Mouse (Mus musculus) right cerebral cortex, postnatal 10 days (tissue): Measurements from ENCODE around the gene Olfr742.

ENCODE experiments used
- DNase-seq, 2 experiments: peaks; one replicate each; pipeline ENCODE4 v3.0.0; 2021; ENCODE audit warnings: low spot score in 2 of 2

The Olfr742 gene

DNA sequence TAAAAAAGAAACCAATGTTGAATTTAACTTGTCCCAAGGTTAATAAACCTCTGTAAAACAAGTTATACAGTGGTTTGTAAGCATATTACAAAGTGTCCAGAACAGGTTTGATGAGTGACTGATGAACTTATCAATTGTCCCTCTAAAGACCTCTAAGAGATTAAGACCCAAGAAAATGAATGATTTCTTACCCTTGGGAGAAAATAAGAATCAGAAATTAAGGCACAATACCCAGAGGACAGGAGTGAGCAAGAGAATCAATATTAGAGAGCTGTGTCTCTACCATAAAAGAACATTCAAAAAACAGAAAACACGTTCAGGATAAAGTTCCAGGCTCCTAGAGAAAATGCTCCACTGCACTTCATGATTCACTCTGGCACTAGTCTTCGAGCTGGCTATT is at the start of gene Olfr742:
TSS of gene Olfr742 (plus strand) at position 301 of the 400 bp plus-strand sequence.
- DNase-seq, result no peak

DNA sequence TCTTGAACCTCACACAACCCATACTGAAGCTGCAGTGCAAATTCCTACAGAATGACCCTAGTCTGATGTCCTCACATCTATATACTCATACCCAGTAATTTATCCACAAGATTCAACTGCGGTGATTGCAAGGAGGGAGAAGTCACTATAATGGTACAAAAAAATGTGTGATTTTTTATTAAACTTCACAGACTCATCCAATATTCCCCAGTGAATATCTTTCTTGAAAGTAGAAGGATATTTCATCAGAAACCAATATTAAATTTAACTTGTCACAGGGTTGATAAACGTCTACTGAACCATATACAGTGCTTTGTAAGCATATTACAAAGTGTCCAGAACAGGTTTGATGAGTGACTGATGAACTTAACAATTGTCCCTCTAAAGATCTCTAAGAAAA is 31.0 kb upstream of the Olfr742 start, which contains the start of gene Olfr741:
TSS of gene Olfr741 (plus strand) at position 301 of the 400 bp plus-strand sequence.
- no peak for DNase-seq

DNA sequence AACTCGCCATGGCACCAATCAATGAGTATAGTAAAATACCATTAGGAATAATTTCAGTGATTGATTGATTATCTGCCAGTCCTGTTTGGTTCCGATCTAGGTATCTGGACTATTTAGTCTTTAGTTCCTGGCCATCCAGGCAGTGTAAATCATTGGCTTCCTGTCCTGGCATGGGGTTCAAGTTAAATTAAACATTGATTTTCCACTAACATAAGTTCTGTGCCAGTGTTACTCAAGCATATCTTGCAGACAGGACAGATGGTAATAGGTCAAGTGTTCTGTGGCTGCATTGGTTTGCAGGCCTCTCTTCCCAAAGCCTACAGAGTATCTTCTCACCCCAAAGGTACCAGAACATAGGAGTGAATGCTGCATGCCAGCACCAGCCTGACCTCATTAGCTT is 25.0 kb upstream of the Olfr742 start:
- DNase-seq, result no peak

DNA sequence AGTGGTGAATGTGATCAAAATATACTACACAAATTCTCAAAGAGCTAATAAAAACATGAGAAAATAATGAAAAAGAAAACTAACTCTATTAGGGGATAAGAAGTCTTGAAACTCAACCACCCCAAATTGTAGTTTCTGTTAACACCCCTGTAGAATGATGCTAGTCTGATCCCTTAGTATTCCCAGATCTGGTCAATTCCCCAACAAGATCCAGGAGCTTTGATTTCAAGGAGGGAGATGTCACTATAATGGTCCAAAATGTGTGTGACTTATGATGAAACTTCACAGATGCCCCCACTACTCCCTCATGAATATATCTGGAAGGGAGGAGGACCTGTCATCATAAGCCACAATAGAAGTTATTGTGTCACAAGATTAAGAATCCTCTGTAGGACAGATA is 18.1 kb downstream of the Olfr742 start, which contains the start of gene Olfr743:
TSS of gene Olfr743 (plus strand) at position 301 of the 400 bp plus-strand sequence.
- no peak for DNase-seq

DNA sequence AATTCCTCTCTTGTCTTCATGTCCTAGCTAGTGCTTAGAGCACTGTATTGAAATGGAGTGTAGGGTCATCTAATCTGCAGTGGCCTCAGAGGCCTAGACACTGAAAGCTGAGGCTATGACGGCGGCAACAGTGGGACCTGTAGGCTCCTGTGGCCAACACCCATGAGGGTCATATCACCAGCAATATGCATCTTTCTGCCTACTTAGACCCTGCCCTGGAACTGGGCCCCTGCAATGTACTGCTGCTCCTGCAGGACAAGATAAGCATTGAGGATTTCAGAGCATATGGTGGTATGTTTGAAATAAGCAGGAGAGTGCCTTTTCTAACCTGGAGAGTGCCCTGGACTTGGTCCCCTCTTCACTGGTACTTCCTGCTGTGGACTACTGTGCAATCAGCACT is 49.3 kb downstream of the Olfr742 start:
- no peak for DNase-seq
